Mouse (Mus musculus) central nervous system, embryonic 11.5 days (tissue): ENCODE results near the gene Gm17482. TPM values are rescaled to one million over a fixed set of nuclear protein-coding genes. Genes with fewer than 3 reads are reported as not detected.

ENCODE experiments used
- polyA plus RNA-seq: library from polyadenylated mRNA; depleted of rRNA; stranded (reverse); fragments of >200 nt; gene quantifications from 2 replicates; pipeline ENCODE4 v1.2.3, GENCODE M21; 2012; rRNA removed

The Gm17482 gene
- not detected in 2 replicates for polyA plus RNA-seq

GRCm38 (mm10) chr6:115227043-115227442, at the start of gene Gm17482:
TSS of gene Gm17482 (plus strand) at chr6:115227343.

GRCm38 (mm10) chr6:115252099-115252873, 25.1 kb downstream of the Gm17482 start, which contains the start of gene Timp4:
TSS of gene Timp4 (minus strand) at chr6:115252205.

Other genes starting within 250 kb of the Gm17482 start
- gene Tamm41, start 189.5 kb upstream of the Gm17482 start, polyA plus RNA-seq = 39.2 and 48.7 TPM in 2 replicates
- 4.0 and 4.8 TPM in 2 replicates for gene Syn2, start 92.4 kb upstream of the Gm17482 start, polyA plus RNA-seq
- gene Timp4, start 24.9 kb downstream of the Gm17482 start, polyA plus RNA-seq = 0.06 and 0.11 TPM in 2 replicates
- 0.07 and 0.31 TPM in 2 replicates for gene Pparg, start 133.6 kb downstream of the Gm17482 start, polyA plus RNA-seq